In genomic region chr9:104063244-104063961, GRCm38 (mm10) we compare ENCODE assay signal across 8 mouse cellular contexts. TPM values are rescaled to one million over a fixed set of nuclear protein-coding genes. Genes with fewer than 3 reads are reported as not detected.
DNase-seq lines count a peak whose midpoint lies in the region; ATAC-seq lines count a peak whose summit lies in the region.

Gene Acad11, plus strand, starts transcription at chr9:104063377.

- no peak within 1 kb of the TSS for H3K27ac ChIP-seq in hindbrain, embryonic 11.5 days (ENCODE audit: low read depth, low read length)

- no peaks in the 10 kb centered on the region for H3K36me3 ChIP-seq in hindbrain, embryonic 11.5 days (ENCODE audit: control insufficient read depth, insufficient read depth, low read length)

- peak; percentile 89 for DNase-seq in MN1 (ENCODE audit: low spot score)
- peak; percentile 92 for DNase-seq in cerebellum, adult 9-10 months
- DNase-seq in frontal cortex, adult 2 months (ENCODE audit: extremely low spot score in 1 of 2, low spot score in 1 of 2), result peak; percentile 69 to 91
- DNase-seq in hindbrain, embryonic 11.5 days (ENCODE audit: low spot score), result peak; percentile 89
- peak; percentile 90 for DNase-seq in layer of hippocampus, postnatal 10 days (ENCODE audit: low spot score in 2 of 2)
- peak; percentile 90 for DNase-seq in lung, postnatal 10 days
- peak; percentile 79 for DNase-seq in ovary, postnatal 36 days (ENCODE audit: low spot score)
- DNase-seq in thymus, postnatal 25 days, result peak; percentile 88

- peak within 1 kb of the TSS; percentile 81 for H3K4me3 ChIP-seq in hindbrain, embryonic 11.5 days (ENCODE audit: low read depth, low read length)

- H3K9me3 ChIP-seq in hindbrain, embryonic 11.5 days (ENCODE audit: control insufficient read depth, low read length), result no peaks in the 10 kb centered on the region

- WGBS in hindbrain, embryonic 11.5 days, result under 1% methylated on average over 30 of the region's 30 CpGs

- H3K9ac ChIP-seq in hindbrain, embryonic 11.5 days (ENCODE audit: low read depth, low read length), result peak within 1 kb of the TSS; percentile 82

- ATAC-seq in hindbrain, embryonic 11.5 days (ENCODE audit: low FRiP score), result peak; percentile 95

- H3K4me1 ChIP-seq in hindbrain, embryonic 11.5 days (replicated peaks; ENCODE audit: control insufficient read depth, insufficient read depth, low read length), result peaks cover 9% of the 10 kb centered on the region; the same call in 1 of the 2 replicates

- no peaks in the 10 kb centered on the region for H3K27me3 ChIP-seq in hindbrain, embryonic 11.5 days (ENCODE audit: control insufficient read depth, insufficient read depth, low read length)

- peak within 1 kb of the TSS; percentile 84 for H3K4me2 ChIP-seq in hindbrain, embryonic 11.5 days (replicated peaks; ENCODE audit: low read depth, low read length)

RNA-seq across cellular contexts. Expression of gene Acad11, which starts in this region (rescaled TPM):
- polyA plus RNA-seq in frontal cortex, adult 2 months (2012; rRNA removed), result 23.6 and 24.1 TPM in 2 replicates
- 7.9 and 9.2 TPM in 2 replicates for polyA plus RNA-seq in hindbrain, embryonic 11.5 days (2014; fragmentation: Nextera tagmentation; extraction: Ambion mirVana)
- total RNA-seq in layer of hippocampus, postnatal 10 days (2021), result 10 to 100 TPM; 15.8 to 20.9 TPM
